Mouse (Mus musculus) adrenal gland, postnatal 10 days (tissue): Measurements from ENCODE around the gene Scn7a. TPM values are rescaled to one million over a fixed set of nuclear protein-coding genes. Genes with fewer than 3 reads are reported as not detected.

Experiments
- total RNA-seq, 2 experiments: library from RNA; stranded (reverse); gene quantifications; 2 replicates each; pipeline ENCODE4 v1.2.3; 2021

Scn7a gene
- total RNA-seq, 2 experiments from 2014 or later, result 6.5 to 6.8 TPM

Other genes with a start within 250 kb of the Scn7a start
- gene Scn9a, start 150.0 kb downstream of the Scn7a start, total RNA-seq, result 1 to 10 TPM; 1.4 to 3.3 TPM